Mouse (Mus musculus) right cerebral cortex, adult 18-20 months (tissue): ENCODE results near the gene Katna1.
A peak's percentile ranks its signal among the peaks of the same experiment; 100 is the strongest.

Experiments used
- DNase-seq: peaks from one replicate; pipeline ENCODE4 v3.0.0; 2022; ENCODE audit warnings: mixed read lengths

The Katna1 gene

DNA sequence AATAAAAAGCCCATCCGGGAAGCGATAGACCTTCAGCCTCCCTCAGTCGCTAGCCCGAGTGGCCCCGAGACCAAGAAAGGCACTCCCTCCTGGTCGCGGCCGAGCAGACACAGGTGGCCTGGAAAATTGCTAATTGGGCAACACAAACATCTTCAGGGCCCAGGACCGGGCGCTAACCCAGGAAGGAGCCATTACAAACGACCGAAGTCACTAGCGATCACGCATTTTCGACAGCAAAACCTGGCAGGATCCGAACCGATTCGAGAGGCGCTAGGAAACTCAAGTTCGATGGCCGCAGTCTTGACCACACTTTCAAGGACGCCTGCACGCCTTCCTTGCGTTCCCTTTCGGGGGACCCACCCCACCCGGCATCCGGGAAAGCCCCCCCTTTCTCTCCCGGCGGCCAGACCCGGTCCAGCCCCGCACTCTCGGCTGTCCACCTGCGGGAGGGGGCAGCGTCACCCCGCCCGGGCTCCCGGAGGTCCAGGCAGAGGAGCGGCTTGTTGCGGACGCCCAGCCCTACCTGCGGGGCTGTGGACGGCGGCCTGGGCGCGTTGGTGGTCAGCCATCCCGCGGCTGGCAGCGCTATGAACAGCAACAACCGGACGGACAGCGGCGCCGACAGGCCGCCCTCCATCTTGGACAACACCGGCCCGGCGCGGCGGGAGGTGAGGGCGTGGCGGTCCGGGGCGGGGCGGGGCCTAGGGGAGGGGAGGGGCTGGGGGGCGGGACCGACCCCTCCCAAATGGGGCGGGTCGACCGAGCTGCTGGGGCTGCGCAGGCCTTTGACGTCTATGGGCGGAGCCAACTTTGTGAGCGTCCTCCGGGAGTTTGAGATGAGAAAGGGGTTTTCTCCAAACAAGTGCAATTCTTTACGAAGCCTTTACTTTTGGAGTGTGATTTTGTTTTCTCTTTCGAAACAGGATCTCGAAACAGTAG is 54.7 kb downstream of the Katna1 start:
- DNase-seq: peak; percentile 87

DNA sequence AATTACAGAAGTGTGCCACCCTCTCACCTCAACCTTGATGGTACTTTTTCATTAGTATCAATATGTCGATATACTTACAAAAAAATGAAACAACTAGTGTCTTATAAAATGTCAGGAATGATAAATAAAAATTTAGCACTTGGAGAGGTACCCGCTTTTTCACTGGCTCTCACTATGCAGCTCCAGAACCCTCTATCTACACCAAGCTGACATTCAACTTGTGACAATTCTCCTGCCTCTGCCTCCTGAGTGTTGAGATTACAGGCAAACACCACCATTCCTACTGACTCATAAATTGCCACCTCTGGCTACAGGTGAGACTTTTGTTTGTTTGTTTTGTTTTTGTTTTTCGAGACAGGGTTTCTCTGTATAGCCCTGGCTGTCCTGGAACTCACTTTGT is 55.4 kb downstream of the Katna1 start:
- no peak for DNase-seq

DNA sequence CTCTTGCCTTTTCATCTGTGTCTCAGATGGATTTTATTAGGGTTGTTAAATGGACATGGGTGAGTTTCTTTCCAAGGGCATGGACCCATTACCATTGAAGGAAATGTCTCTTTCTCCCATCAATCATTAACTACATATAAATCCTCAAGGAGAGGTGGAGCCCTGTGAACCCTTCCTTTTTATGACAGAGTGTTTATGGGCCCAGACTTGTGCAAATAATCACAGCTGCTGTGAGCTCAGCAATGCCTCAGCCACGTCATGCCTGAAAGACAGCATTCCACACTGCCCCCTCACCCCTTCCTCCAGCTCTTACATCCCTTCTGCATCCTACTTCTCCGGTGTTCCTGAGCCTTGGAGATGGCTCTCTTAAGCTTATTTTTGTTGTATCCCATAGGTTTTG is 61.5 kb downstream of the Katna1 start:
- DNase-seq: no peak

DNA sequence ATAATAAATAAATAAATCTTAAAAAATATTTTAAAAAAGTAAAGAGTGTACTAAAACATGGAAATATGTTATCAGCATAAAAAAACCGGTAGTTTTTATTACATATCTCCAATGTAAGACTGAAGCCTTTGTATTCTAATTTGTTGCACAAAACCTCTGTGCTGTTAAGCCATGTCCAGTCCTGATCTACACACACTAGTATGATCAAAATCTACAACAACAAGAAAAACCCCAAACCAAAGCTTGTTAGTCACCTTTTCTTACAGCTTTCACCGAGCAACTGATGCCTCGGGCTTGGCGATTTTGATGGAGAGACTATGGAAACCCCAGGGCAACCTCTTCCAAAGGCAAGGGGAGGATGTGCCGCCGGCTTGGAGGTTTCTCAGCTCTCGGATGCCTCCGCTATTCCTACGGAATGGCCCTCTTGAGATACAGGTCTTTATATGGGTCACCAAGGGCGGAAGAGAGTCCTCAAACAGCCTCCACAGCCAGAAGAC is 66.5 kb downstream of the Katna1 start:
- DNase-seq: no peak

DNA sequence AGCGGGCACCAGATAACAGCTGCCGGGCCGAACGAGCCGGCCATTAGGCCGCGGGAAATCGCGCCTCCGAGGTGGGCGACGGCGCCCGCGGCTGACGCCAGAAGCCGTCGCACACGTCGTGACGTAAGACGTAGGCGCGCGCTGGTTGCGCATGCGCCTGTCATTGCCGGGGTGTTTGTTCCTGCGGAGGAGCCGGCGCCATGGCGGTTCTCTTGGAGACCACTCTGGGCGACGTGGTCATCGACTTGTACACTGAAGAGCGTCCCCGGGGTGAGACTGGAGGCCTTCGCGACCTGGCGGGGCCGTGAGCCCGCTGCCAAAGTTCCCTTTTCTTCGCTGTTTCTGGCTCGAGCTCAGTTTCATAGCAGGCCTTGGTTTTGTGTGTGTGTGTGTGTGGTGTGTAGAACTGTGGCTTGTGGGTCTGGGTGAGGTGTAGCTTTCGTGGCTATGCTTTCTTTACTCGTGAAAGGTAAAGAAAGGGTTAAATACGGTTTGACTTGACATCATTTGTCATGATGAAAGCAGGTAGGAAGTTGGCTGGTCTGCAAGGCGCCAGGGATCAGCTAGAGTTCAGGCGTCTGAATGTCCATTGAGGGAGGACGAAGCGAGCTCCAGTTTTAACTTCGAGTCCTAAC is 67.1 kb downstream of the Katna1 start, which contains the start of the genes Ginm1 and Ppil4:
Gene Ginm1 (minus strand): TSS at position 74 of the 635 bp plus-strand sequence.
Gene Ppil4 (plus strand): TSS at position 141 of the 635 bp plus-strand sequence.
- peak; percentile 93 for DNase-seq

DNA sequence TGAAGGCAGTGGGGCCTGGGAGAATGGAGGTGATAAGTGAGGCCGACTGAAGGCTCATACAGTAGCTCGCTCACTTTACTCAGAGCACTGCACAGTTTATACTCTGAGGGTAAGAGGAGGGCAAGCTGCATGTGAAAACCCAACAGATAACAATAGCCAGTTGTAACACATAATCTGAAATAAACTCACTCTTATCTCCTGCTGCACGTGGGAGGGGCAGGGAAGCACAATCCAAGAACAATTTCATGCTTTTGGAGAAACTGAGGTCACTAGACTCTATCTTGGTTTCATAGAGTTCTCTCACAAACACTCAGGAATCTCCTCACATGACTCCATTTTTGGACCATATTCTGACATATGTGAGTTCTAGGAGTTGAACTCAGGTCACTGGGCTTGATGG is 75.5 kb downstream of the Katna1 start:
- no peak for DNase-seq

DNA sequence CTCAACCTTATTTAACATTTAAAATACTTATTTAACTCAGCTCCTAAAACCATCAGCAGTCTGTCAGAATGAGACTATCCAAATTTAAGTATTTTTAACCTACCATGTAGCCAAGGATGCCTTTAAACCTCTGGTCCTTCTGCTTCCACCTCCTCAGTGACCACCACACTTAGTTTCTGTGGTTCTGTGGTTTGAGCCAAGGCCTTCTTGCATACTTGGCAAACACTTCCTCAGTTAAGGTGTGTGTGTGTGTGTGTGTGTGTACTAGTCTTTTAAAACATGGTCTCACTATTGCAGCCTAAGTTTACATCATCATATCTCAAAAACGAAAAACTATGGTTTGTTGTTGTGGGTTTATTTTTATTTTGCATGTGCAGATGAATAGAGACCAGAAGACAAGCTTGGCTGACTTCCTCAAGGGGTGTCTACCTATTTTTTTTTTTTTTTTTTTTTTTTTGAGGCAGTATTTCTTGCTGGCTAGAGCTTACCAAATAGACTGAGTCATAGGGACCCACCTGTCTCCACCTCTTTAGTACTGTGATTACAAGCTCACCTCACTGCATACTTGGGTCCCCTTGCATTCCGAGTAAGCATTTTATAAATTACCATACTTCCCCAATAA is 76.8 kb downstream of the Katna1 start:
- no peak for DNase-seq

DNA sequence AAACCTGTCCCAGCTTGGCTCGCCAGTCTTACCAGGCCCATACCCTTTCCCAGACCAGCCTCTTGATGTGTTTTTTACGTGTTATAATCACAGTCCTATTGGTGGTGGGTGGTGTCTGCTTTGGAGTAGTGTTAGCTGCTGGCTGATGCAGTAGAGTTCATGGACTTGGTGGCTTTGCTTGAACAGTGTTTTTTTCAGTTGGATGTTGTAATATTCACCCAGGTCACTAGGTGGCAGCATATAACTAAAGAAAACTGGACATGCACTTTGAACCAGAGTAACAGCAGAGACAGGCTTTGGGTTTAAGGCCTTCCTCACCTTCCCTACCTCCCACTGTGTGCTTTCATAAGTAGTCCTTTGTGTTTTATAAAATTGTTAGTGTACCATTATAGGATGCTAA is 84.1 kb downstream of the Katna1 start:
- DNase-seq: peak; percentile 47
